Mouse (Mus musculus): ENCODE data around the gene Spon1. TPM values are rescaled to one million over a fixed set of nuclear protein-coding genes. Genes with fewer than 3 reads are reported as not detected.

The Spon1 gene
- polyA plus RNA-seq, 1 experiment from 2014 or later: 73.1 TPM

GRCm38 (mm10) chr7:113855396-113855795 lies 89.6 kb downstream of the Spon1 start:
- H3K9me3 ChIP-seq (replicated peaks): no peaks in the 10 kb centered on the region
- 0 out of 2 replicates have a peak, but pooled peaks cover 3% of the 10 kb centered on the region for H3K4me1 ChIP-seq
- H3K36me3 ChIP-seq: no peaks in the 10 kb centered on the region
- no peak overlapping the region for H3K4me3 ChIP-seq
- WGBS: 90% methylated on average over 4 of the region's 4 CpGs
- no peaks in the 10 kb centered on the region for H3K27me3 ChIP-seq (ENCODE audit: low read depth, poor library complexity, severe bottlenecking)
- DNase-seq (ENCODE audit: low spot score): no peak
- H3K27ac ChIP-seq (replicated peaks): no peak overlapping the region; the same call in 1 of the 2 replicates

GRCm38 (mm10) chr7:113856067-113856466 lies 90.3 kb downstream of the Spon1 start:
- no peak overlapping the region for H3K27ac ChIP-seq (replicated peaks)
- H3K9me3 ChIP-seq (replicated peaks): no peaks in the 10 kb centered on the region
- no peaks in the 10 kb centered on the region for H3K36me3 ChIP-seq
- DNase-seq (ENCODE audit: low spot score): no peak
- no peak overlapping the region for H3K4me3 ChIP-seq
- 0 out of 2 replicates have a peak, but pooled peaks cover 3% of the 10 kb centered on the region for H3K4me1 ChIP-seq
- 77% methylated on average over 3 of the region's 3 CpGs for WGBS
- H3K27me3 ChIP-seq (ENCODE audit: low read depth, poor library complexity, severe bottlenecking): no peaks in the 10 kb centered on the region

- 0 out of 2 replicates have a peak, but pooled peaks cover 4% of the 10 kb centered on the region for H3K36me3 ChIP-seq
- DNase-seq (ENCODE audit: low spot score): no peak
- H3K9me3 ChIP-seq (replicated peaks): no peaks in the 10 kb centered on the region
- no peak overlapping the region for H3K27ac ChIP-seq (replicated peaks)
- WGBS: 82% methylated on average over 5 of the region's 5 CpGs
- H3K4me1 ChIP-seq: 0 out of 2 replicates have a peak, but pooled peaks cover 3% of the 10 kb centered on the region
- no peak overlapping the region for H3K4me3 ChIP-seq
- no peaks in the 10 kb centered on the region for H3K27me3 ChIP-seq (ENCODE audit: low read depth, poor library complexity, severe bottlenecking)
These were observed 93.7 kb downstream of the Spon1 start for GRCm38 (mm10) chr7:113859480-113859881.

GRCm38 (mm10) chr7:113861964-113862363 lies 96.2 kb downstream of the Spon1 start:
- Histone ChIP-seq H3K4me1 (0 out of 2 replicates have a peak, but pooled peaks cover 4% of the 10 kb centered on the region), H3K9me3 (replicated peaks) (no peaks in the 10 kb centered on the region), H3K27me3 (ENCODE audit: low read depth, poor library complexity, severe bottlenecking) (no peaks in the 10 kb centered on the region), H3K27ac (replicated peaks) (no peak overlapping the region), H3K36me3 (0 out of 2 replicates have a peak, but pooled peaks cover 4% of the 10 kb centered on the region), H3K4me3 (no peak overlapping the region)
- no peak for DNase-seq (ENCODE audit: low spot score)
- 93% methylated on average over 4 of the region's 4 CpGs for WGBS

GRCm38 (mm10) chr7:113872846-113873245 lies 107.0 kb downstream of the Spon1 start:
- H3K4me1 ChIP-seq: no peaks in the 10 kb centered on the region
- H3K36me3 ChIP-seq: no peaks in the 10 kb centered on the region
- no peaks in the 10 kb centered on the region for H3K9me3 ChIP-seq (replicated peaks)
- H3K27me3 ChIP-seq (ENCODE audit: low read depth, poor library complexity, severe bottlenecking): no peaks in the 10 kb centered on the region
- 91% methylated on average over 1 of the region's 1 CpGs for WGBS
- no peak overlapping the region for H3K27ac ChIP-seq (replicated peaks)
- no peak overlapping the region for H3K4me3 ChIP-seq
- no peak for DNase-seq (ENCODE audit: low spot score)

GRCm38 (mm10) chr7:113877451-113877850 lies 111.7 kb downstream of the Spon1 start:
- Histone ChIP-seq H3K4me1 (peaks cover 7% of the 10 kb centered on the region; the same call in 1 of the 2 replicates), H3K36me3 (no peaks in the 10 kb centered on the region), H3K4me3 (no peak overlapping the region), H3K27me3 (ENCODE audit: low read depth, poor library complexity, severe bottlenecking) (no peaks in the 10 kb centered on the region), H3K9me3 (replicated peaks) (no peaks in the 10 kb centered on the region), H3K27ac (replicated peaks) (no peak overlapping the region)
- DNase-seq (ENCODE audit: low spot score): no peak
- WGBS: 96% methylated on average over 4 of the region's 4 CpGs

- 89% methylated on average over 5 of the region's 5 CpGs for WGBS
These were observed 112.1 kb downstream of the Spon1 start for GRCm38 (mm10) chr7:113877926-113878325.

GRCm38 (mm10) chr7:113879085-113879501 lies 113.3 kb downstream of the Spon1 start:
- H3K9me3 ChIP-seq (replicated peaks): no peaks in the 10 kb centered on the region
- no peak overlapping the region; the same call in 1 of the 2 replicates for H3K27ac ChIP-seq (replicated peaks)
- H3K36me3 ChIP-seq: no peaks in the 10 kb centered on the region
- H3K4me3 ChIP-seq: no peak overlapping the region
- WGBS: 60% methylated on average over 7 of the region's 7 CpGs
- no peak for DNase-seq (ENCODE audit: low spot score)
- H3K4me1 ChIP-seq: peaks cover 7% of the 10 kb centered on the region; the same call in 1 of the 2 replicates
- H3K27me3 ChIP-seq (ENCODE audit: low read depth, poor library complexity, severe bottlenecking): no peaks in the 10 kb centered on the region

More at GRCm38 (mm10) chr7:113877926-113878325, 112.1 kb downstream of the Spon1 start:
- Histone ChIP-seq H3K9me3 (replicated peaks) (no peaks in the 10 kb centered on the region), H3K27me3 (ENCODE audit: low read depth, poor library complexity, severe bottlenecking) (no peaks in the 10 kb centered on the region), H3K36me3 (no peaks in the 10 kb centered on the region), H3K4me1 (peaks cover 7% of the 10 kb centered on the region; the same call in 1 of the 2 replicates), H3K4me3 (no peak overlapping the region), H3K27ac (replicated peaks) (no peak overlapping the region)
- DNase-seq (ENCODE audit: low spot score): no peak

- no peak for DNase-seq (ENCODE audit: low spot score)
- H3K9me3 ChIP-seq (replicated peaks): no peaks in the 10 kb centered on the region
- H3K27ac ChIP-seq (replicated peaks): no peak overlapping the region
- WGBS: 91% methylated on average over 3 of the region's 3 CpGs
- no peaks in the 10 kb centered on the region for H3K36me3 ChIP-seq
- no peak overlapping the region for H3K4me3 ChIP-seq
- peaks cover 7% of the 10 kb centered on the region; the same call in 1 of the 2 replicates for H3K4me1 ChIP-seq
- H3K27me3 ChIP-seq (ENCODE audit: low read depth, poor library complexity, severe bottlenecking): no peaks in the 10 kb centered on the region
These were observed 114.2 kb downstream of the Spon1 start for GRCm38 (mm10) chr7:113880021-113880420.

GRCm38 (mm10) chr7:113890782-113891181 lies 125.0 kb downstream of the Spon1 start:
- Histone ChIP-seq H3K27ac (replicated peaks) (no peak overlapping the region), H3K4me1 (no peaks in the 10 kb centered on the region), H3K27me3 (ENCODE audit: low read depth, poor library complexity, severe bottlenecking) (no peaks in the 10 kb centered on the region), H3K4me3 (no peak overlapping the region), H3K9me3 (replicated peaks) (peaks cover 6% of the 10 kb centered on the region; the same call in 1 of the 2 replicates), H3K36me3 (peaks cover 29% of the 10 kb centered on the region)
- 98% methylated on average over 2 of the region's 2 CpGs for WGBS
- no peak for DNase-seq (ENCODE audit: low spot score)

- DNase-seq (ENCODE audit: low spot score): no peak
- Histone ChIP-seq H3K36me3 (peaks cover 36% of the 10 kb centered on the region), H3K27me3 (ENCODE audit: low read depth, poor library complexity, severe bottlenecking) (no peaks in the 10 kb centered on the region), H3K4me3 (no peak overlapping the region), H3K9me3 (replicated peaks) (peaks cover 6% of the 10 kb centered on the region; the same call in 1 of the 2 replicates), H3K4me1 (no peaks in the 10 kb centered on the region), H3K27ac (replicated peaks) (no peak overlapping the region)
- 92% methylated on average over 6 of the region's 6 CpGs for WGBS
These were observed 125.7 kb downstream of the Spon1 start for GRCm38 (mm10) chr7:113891491-113891890.

- H3K9me3 ChIP-seq (replicated peaks): peaks cover 12% of the 10 kb centered on the region; the same call in 1 of the 2 replicates
- peaks cover 46% of the 10 kb centered on the region for H3K36me3 ChIP-seq
- DNase-seq (ENCODE audit: low spot score): no peak
- no peak overlapping the region for H3K4me3 ChIP-seq
- WGBS: 88% methylated on average over 7 of the region's 7 CpGs
- no peaks in the 10 kb centered on the region for H3K4me1 ChIP-seq
- no peak overlapping the region for H3K27ac ChIP-seq (replicated peaks)
- H3K27me3 ChIP-seq (ENCODE audit: low read depth, poor library complexity, severe bottlenecking): no peaks in the 10 kb centered on the region
These were observed 128.3 kb downstream of the Spon1 start for GRCm38 (mm10) chr7:113893944-113894662.

- peaks cover 43% of the 10 kb centered on the region for H3K36me3 ChIP-seq
- H3K27ac ChIP-seq (replicated peaks): no peak overlapping the region
- H3K4me1 ChIP-seq: peaks cover 4% of the 10 kb centered on the region
- peaks cover 12% of the 10 kb centered on the region; the same call in 1 of the 2 replicates for H3K9me3 ChIP-seq (replicated peaks)
- H3K27me3 ChIP-seq (ENCODE audit: low read depth, poor library complexity, severe bottlenecking): no peaks in the 10 kb centered on the region
- WGBS: 79% methylated on average over 5 of the region's 5 CpGs
- no peak overlapping the region for H3K4me3 ChIP-seq
- DNase-seq (ENCODE audit: low spot score): no peak
These were observed 129.5 kb downstream of the Spon1 start for GRCm38 (mm10) chr7:113895266-113895665.
